Mouse (Mus musculus) embryonic fibroblast, embryonic 13.5 days (primary cell): ENCODE data around the gene Scrn3.

Experiments used
- CTCF ChIP-seq: IDR thresholded peaks from 2 replicates; pipeline ENCODE4 v1.5.1; 2011; ENCODE audit warnings: mild to moderate bottlenecking, control low read depth, low read length, moderate library complexity, borderline replicate concordance; ENCODE audit not compliant: insufficient read depth
- POLR2A ChIP-seq: IDR thresholded peaks from 2 replicates; pipeline ENCODE4 v1.6.1; 2011; ENCODE audit warnings: low read depth, mild to moderate bottlenecking, control low read depth, low read length, moderate library complexity

DNA sequence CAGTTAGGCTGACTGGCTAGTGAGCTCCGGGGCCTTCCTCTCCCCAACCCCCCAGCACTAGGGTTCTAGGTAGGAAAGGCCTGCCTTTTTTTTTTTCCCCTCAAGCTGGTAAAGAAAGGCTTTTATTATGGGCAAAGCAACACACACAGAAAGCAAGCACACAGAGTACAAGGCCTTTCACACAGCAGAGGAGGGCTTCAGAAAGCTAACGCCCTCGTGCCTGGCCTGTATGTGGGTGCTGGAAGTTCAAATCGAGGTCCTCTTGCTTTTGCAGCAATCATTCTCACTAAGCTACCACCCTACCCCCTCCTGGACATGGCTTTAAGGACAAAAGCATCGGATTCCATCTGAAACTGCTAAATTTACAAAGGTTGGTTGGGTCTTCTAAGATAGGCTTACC is 67.3 kb downstream of the Scrn3 start:
- TF ChIP-seq POLR2A, result no peak
- no peak for TF ChIP-seq CTCF
